Mouse (Mus musculus) C2C12 (cell line): ENCODE measurements around the gene Stip1.

Source experiments
- CEBPB ChIP-seq: IDR thresholded peaks from one replicate; pipeline ENCODE4 v1.6.1; 2011; ENCODE audit warnings: low read depth, mild to moderate bottlenecking, control low read depth, moderate library complexity
- CTCF ChIP-seq: IDR thresholded peaks from one replicate; pipeline ENCODE4 v1.5.1; 2011; ENCODE audit not compliant: control insufficient read depth, insufficient read depth, insufficient read length
- FOSL1 ChIP-seq: IDR thresholded peaks from one replicate; pipeline ENCODE4 v1.8.0; 2011; ENCODE audit warnings: mild to moderate bottlenecking, low read length; ENCODE audit not compliant: poor library complexity, insufficient read depth, severe bottlenecking
- MAX ChIP-seq: IDR thresholded peaks from one replicate; pipeline ENCODE4 v1.6.1; 2011; ENCODE audit warnings: mild to moderate bottlenecking, control low read depth
- MYOG ChIP-seq: IDR thresholded peaks from one replicate; pipeline ENCODE4 v1.6.1; 2011; ENCODE audit not compliant: control insufficient read depth, insufficient read length; ENCODE audit errors: extremely low read depth
- USF1 ChIP-seq: IDR thresholded peaks from one replicate; pipeline ENCODE4 v1.6.1; 2011; ENCODE audit warnings: low read depth, mild to moderate bottlenecking, control low read depth, moderate library complexity

- TF ChIP-seq CTCF, result no peak
- no peak for TF ChIP-seq MAX
- no peak for TF ChIP-seq MYOG
- no peak for TF ChIP-seq CEBPB
- no peak for TF ChIP-seq FOSL1
- TF ChIP-seq USF1, result no peak
Measured at GRCm38 (mm10) chr19:7014481-7015135, 25.2 kb downstream of the Stip1 start.
